Mouse (Mus musculus): ENCODE measurements around the gene Platr17.
A peak's percentile ranks its signal among the peaks of the same experiment; 100 is the strongest.
"Not testable (repeated sequence)": the region's sequence is repeated elsewhere in the genome, so short reads cannot be mapped to it uniquely, and the experiment has no call there.

Platr17 gene

GRCm38 (mm10) chr17:33943454-33943853 is 38.5 kb downstream of the Platr17 start:
- no peak for DNase-seq

- DNase-seq = no peak
Measured at GRCm38 (mm10) chr17:33947430-33948089, 42.6 kb downstream of the Platr17 start.

- no peak for DNase-seq
Measured at GRCm38 (mm10) chr17:33948090-33948904, 43.4 kb downstream of the Platr17 start.

- no peak for DNase-seq
Measured at GRCm38 (mm10) chr17:33948905-33949537, 44.1 kb downstream of the Platr17 start.

GRCm38 (mm10) chr17:33950131-33950625 is 45.2 kb downstream of the Platr17 start:
- DNase-seq = no peak

- peak; percentile 92 for DNase-seq
Measured at GRCm38 (mm10) chr17:33951021-33951946, 46.3 kb downstream of the Platr17 start, which contains the start of gene B3galt4. B3galt4 (minus strand) TSS chr17:33951488.

GRCm38 (mm10) chr17:33952015-33952414 is 47.1 kb downstream of the Platr17 start:
- DNase-seq = not testable (repeated sequence)

GRCm38 (mm10) chr17:33952879-33953278 is 47.9 kb downstream of the Platr17 start:
- DNase-seq = no peak

- no peak for DNase-seq
Measured at GRCm38 (mm10) chr17:33953310-33953709, 48.4 kb downstream of the Platr17 start.

GRCm38 (mm10) chr17:33953961-33954565 is 49.1 kb downstream of the Platr17 start:
- DNase-seq = no peak

GRCm38 (mm10) chr17:33954646-33955554 is 50.0 kb downstream of the Platr17 start:
- no peak for DNase-seq

- peak; percentile 99 for DNase-seq
Measured at GRCm38 (mm10) chr17:33955555-33956214, 50.8 kb downstream of the Platr17 start, which contains the start of the genes Vps52 and Rps18. Vps52 (plus strand) TSS chr17:33955812. Rps18 (minus strand) TSS chr17:33956001.
